Mouse (Mus musculus) ES-E14 (cell line): ENCODE data around the gene Olfr15.

Experiments used
- CHD2 ChIP-seq: IDR thresholded peaks from 2 replicates; pipeline ENCODE4 v1.6.1; 2014; ENCODE audit warnings: mild to moderate bottlenecking, low read depth, low read length, inconsistent platforms
- HCFC1 ChIP-seq: IDR thresholded peaks from 2 replicates; pipeline ENCODE4 v1.6.1; 2012; ENCODE audit warnings: low read length, inconsistent platforms, borderline replicate concordance; ENCODE audit not compliant: insufficient read depth
- MAFK ChIP-seq: IDR thresholded peaks from 2 replicates; pipeline ENCODE4 v1.6.1; 2014; ENCODE audit warnings: mild to moderate bottlenecking, low read depth, low read length, inconsistent platforms; ENCODE audit not compliant: insufficient read depth
- ZC3H11A ChIP-seq: IDR thresholded peaks from 2 replicates; pipeline ENCODE4 v1.6.1; 2012; ENCODE audit warnings: low read depth, mild to moderate bottlenecking, inconsistent platforms, low read length, borderline replicate concordance
- ZNF384 ChIP-seq: IDR thresholded peaks from 2 replicates; pipeline ENCODE4 v1.6.1; 2012; ENCODE audit warnings: low read depth, low read length, inconsistent platforms

DNA sequence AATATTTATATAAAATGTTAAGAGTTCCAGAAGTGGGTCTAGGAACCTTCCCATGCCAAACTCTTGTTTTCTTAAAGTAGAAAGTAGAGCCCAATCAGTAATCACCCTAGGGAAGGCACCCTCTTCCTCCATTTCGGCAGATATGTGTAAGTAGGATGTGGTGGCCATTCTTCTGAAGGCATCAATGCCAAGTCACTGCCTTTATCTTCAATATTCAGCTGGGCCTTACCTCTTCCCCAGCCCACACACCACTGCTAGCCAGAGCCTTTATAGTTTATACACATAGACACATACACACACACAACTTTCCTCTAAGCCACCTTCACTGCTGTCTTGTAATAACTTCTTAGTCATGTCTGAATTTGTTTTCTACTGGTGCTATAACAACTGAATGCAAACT is 25.1 kb downstream of the Olfr15 start:
- TF ChIP-seq ZC3H11A: no peak
- TF ChIP-seq ZNF384: no peak
- no peak for TF ChIP-seq CHD2
- TF ChIP-seq MAFK: no peak
- no peak for TF ChIP-seq HCFC1
